Comparison of ENCODE assay signal across 8 mouse cellular contexts in genomic region chr16:4557949-4558348, GRCm38 (mm10). TPM values are rescaled to one million over a fixed set of nuclear protein-coding genes. Genes with fewer than 3 reads are reported as not detected.
DNase-seq lines count a peak whose midpoint lies in the region; ATAC-seq and TF ChIP-seq lines count a peak whose summit lies in the region.

No protein-coding gene starts in this region.

- no peak for TF ChIP-seq CTCF in liver, adult 2 months (IDR thresholded peaks at IDR 0.05; ENCODE audit: low read depth, low read length)

- H3K4me1 ChIP-seq in brown adipose tissue, adult 24 weeks (ENCODE audit: control insufficient read depth, insufficient read depth, insufficient read length, low read length), result no peaks in the 10 kb centered on the region
- peaks cover 33% of the 10 kb centered on the region for H3K4me1 ChIP-seq in forebrain, embryonic 10.5 days
- H3K4me1 ChIP-seq in heart, embryonic 14.5 days (ENCODE audit: control insufficient read depth in 2 of 2, insufficient read depth in 2 of 2, low read length in 2 of 2), result peaks cover 17 to 28% of the 10 kb centered on the region in 2 experiments
- H3K4me1 ChIP-seq in liver, adult 2 months (ENCODE audit: control insufficient read depth, insufficient read depth, low read length), result peaks cover 9% of the 10 kb centered on the region

- peak; percentile 61 for ATAC-seq in CD4-positive, CD25-positive, alpha-beta regulatory T cell, adult 4 months
- ATAC-seq in heart, embryonic 14.5 days (ENCODE audit: insufficient number of reproducible peaks, insufficient read depth, low FRiP score, low read depth), result peak; percentile 33; the same call in 1 of the 2 replicates
- ATAC-seq in monocyte, adult 5-6 weeks (replicated peaks; ENCODE audit: insufficient number of reproducible peaks, low FRiP score, low TSS enrichment, poor library complexity, severe bottlenecking), result peak; percentile 24; the same call in 1 of the 2 replicates

- H3K9ac ChIP-seq in heart, embryonic 14.5 days (ENCODE audit: low read length), result peak overlapping the region; percentile 82
- peak overlapping the region; percentile 69 for H3K9ac ChIP-seq in liver, adult 2 months (ENCODE audit: low read depth, low read length)

- peaks cover 10% of the 10 kb centered on the region; the same call in 1 of the 2 replicates for H3K79me2 ChIP-seq in liver, adult 2 months (ENCODE audit: control insufficient read depth, insufficient read depth, low read length)

- WGBS in forebrain, embryonic 10.5 days, result under 1% methylated on average over 19 of the region's 19 CpGs
- WGBS in heart, embryonic 14.5 days, result under 1% methylated on average over 19 of the region's 19 CpGs
- under 1% methylated on average over 19 of the region's 19 CpGs for WGBS in liver, adult 2 months

- H3K27ac ChIP-seq in brown adipose tissue, adult 24 weeks (replicated peaks; ENCODE audit: low read depth, low read length), result 0 out of 2 replicates have a peak overlapping the region, but pooled peaks have one; percentile 9
- peak overlapping the region; percentile 98 for H3K27ac ChIP-seq in forebrain, embryonic 10.5 days
- peak overlapping the region; percentile 86 to 89 for H3K27ac ChIP-seq in heart, embryonic 14.5 days (replicated peaks in 1 of 2; ENCODE audit: control insufficient read depth in 1 of 2, insufficient read depth in 1 of 2, low read depth in 2 of 2, low read length in 2 of 2)
- H3K27ac ChIP-seq in liver, adult 2 months (replicated peaks; ENCODE audit: insufficient read depth, low read depth, low read length), result peak overlapping the region; percentile 82

- peak; percentile 56 for DNase-seq in forebrain, embryonic 10.5 days (ENCODE audit: extremely low spot score, low spot score)
- DNase-seq in kidney, postnatal 10 days, result peak; percentile 82
- DNase-seq in liver, adult 2 months (ENCODE audit: extremely low read depth, low read depth, low spot score), result peak; percentile 77
- peak; percentile 68 to 84 for DNase-seq in spleen, postnatal 4 days (ENCODE audit: low spot score in 2 of 2)

- TF ChIP-seq POLR2A in liver, adult 2 months (IDR thresholded peaks at IDR 0.05; ENCODE audit: extremely low read depth, insufficient read depth, low read length), result peak; percentile 42; the same call in 1 of the 2 replicates

- H3K4me3 ChIP-seq in brown adipose tissue, adult 24 weeks (ENCODE audit: insufficient read depth, low read depth, low read length), result peak overlapping the region; percentile 65
- H3K4me3 ChIP-seq in forebrain, embryonic 10.5 days, result peak overlapping the region; percentile 90
- peak overlapping the region; percentile 57 to 97 for H3K4me3 ChIP-seq in heart, embryonic 14.5 days (ENCODE audit: control insufficient read depth in 1 of 2, insufficient read depth in 1 of 2, low read depth in 1 of 2, low read length in 2 of 2)
- H3K4me3 ChIP-seq in liver, adult 2 months (ENCODE audit: insufficient read depth, low read depth, low read length), result peak overlapping the region; percentile 70

- H3K27me3 ChIP-seq in forebrain, embryonic 10.5 days (ENCODE audit: poor library complexity, severe bottlenecking), result no peaks in the 10 kb centered on the region
- H3K27me3 ChIP-seq in heart, embryonic 14.5 days (ENCODE audit: control insufficient read depth, insufficient read depth, low read length), result no peaks in the 10 kb centered on the region
- H3K27me3 ChIP-seq in liver, adult 2 months (ENCODE audit: control insufficient read depth, insufficient read depth, low read length), result no peaks in the 10 kb centered on the region

- H3K9me3 ChIP-seq in forebrain, embryonic 10.5 days, result no peaks in the 10 kb centered on the region; the same call in 1 of the 2 replicates
- H3K9me3 ChIP-seq in heart, embryonic 14.5 days (ENCODE audit: control insufficient read depth, low read length), result 0 out of 2 replicates have a peak, but pooled peaks cover 3% of the 10 kb centered on the region

- peak overlapping the region; percentile 88 for H3K4me2 ChIP-seq in heart, embryonic 14.5 days (ENCODE audit: low read length)

- peaks cover 25% of the 10 kb centered on the region for H3K36me3 ChIP-seq in forebrain, embryonic 10.5 days (replicated peaks)
- no peaks in the 10 kb centered on the region for H3K36me3 ChIP-seq in heart, embryonic 14.5 days (ENCODE audit: control insufficient read depth, insufficient read depth, low read length)
- H3K36me3 ChIP-seq in liver, adult 2 months (ENCODE audit: control insufficient read depth, insufficient read depth, low read length), result no peaks in the 10 kb centered on the region

RNA-seq across cellular contexts. Expression of gene Tfap4, which starts 1.7 kb away (rescaled TPM):
- polyA plus RNA-seq in CD4-positive, CD25-positive, alpha-beta regulatory T cell, adult 4 months (2017; shearing (Covaris generic)), result 1 to 10 TPM; 6.5 to 7.3 TPM
- polyA plus RNA-seq in brown adipose tissue, adult 24 weeks (2012; ENCODE audit: insufficient read depth, insufficient read length, missing spikeins), result 3.2 and 3.3 TPM in 2 replicates
- polyA plus RNA-seq in forebrain, embryonic 10.5 days (2016; fragmentation: Nextera tagmentation; extraction: Ambion mirVana), result 32.0 and 37.5 TPM in 2 replicates
- 2.5 and 4.1 TPM in 2 replicates for polyA plus RNA-seq in heart, embryonic 14.5 days (2014; fragmentation: Nextera tagmentation; extraction: Ambion mirVana)
- 3.2 and 3.8 TPM in 2 replicates for total RNA-seq in liver, adult 2 months (2014; rRNA removed)
- polyA plus RNA-seq in liver, adult 2 months (2012; rRNA removed), result 2.5 and 2.8 TPM in 2 replicates
- 2.7 to 14.0 TPM (median 4.0 TPM) in 3 replicates for total RNA-seq in monocyte, adult 5-6 weeks (2017)

RNA-seq across cellular contexts. Expression of gene Srl, which starts 16.3 kb away (rescaled TPM):
- polyA plus RNA-seq in CD4-positive, CD25-positive, alpha-beta regulatory T cell, adult 4 months (2017; shearing (Covaris generic)), result under 1 TPM; 0.42 to 0.97 TPM
- 17.3 and 26.8 TPM in 2 replicates for polyA plus RNA-seq in brown adipose tissue, adult 24 weeks (2012; ENCODE audit: insufficient read depth, insufficient read length, missing spikeins)
- 23.8 and 29.4 TPM in 2 replicates for polyA plus RNA-seq in forebrain, embryonic 10.5 days (2016; fragmentation: Nextera tagmentation; extraction: Ambion mirVana)
- 259 and 288 TPM in 2 replicates for polyA plus RNA-seq in heart, embryonic 14.5 days (2014; fragmentation: Nextera tagmentation; extraction: Ambion mirVana)
- total RNA-seq in liver, adult 2 months (2014; rRNA removed), result 2.1 and 2.7 TPM in 2 replicates
- polyA plus RNA-seq in liver, adult 2 months (2012; rRNA removed), result 0.50 and 0.66 TPM in 2 replicates
- 0.29 to 0.38 TPM in 2 of 3 replicates, not detected in the other for total RNA-seq in monocyte, adult 5-6 weeks (2017)

RNA-seq across cellular contexts. Expression of gene Glis2, which starts 36.6 kb away (rescaled TPM):
- polyA plus RNA-seq in CD4-positive, CD25-positive, alpha-beta regulatory T cell, adult 4 months (2017; shearing (Covaris generic)), result under 1 TPM in 1 of 2 experiments, not detected in 1; 0.73 TPM
- 2.9 and 5.7 TPM in 2 replicates for polyA plus RNA-seq in brown adipose tissue, adult 24 weeks (2012; ENCODE audit: insufficient read depth, insufficient read length, missing spikeins)
- polyA plus RNA-seq in forebrain, embryonic 10.5 days (2016; fragmentation: Nextera tagmentation; extraction: Ambion mirVana), result 22.5 and 23.2 TPM in 2 replicates
- polyA plus RNA-seq in heart, embryonic 14.5 days (2014; fragmentation: Nextera tagmentation; extraction: Ambion mirVana), result 17.8 and 21.4 TPM in 2 replicates
- 0.47 and 0.55 TPM in 2 replicates for total RNA-seq in liver, adult 2 months (2014; rRNA removed)
- polyA plus RNA-seq in liver, adult 2 months (2012; rRNA removed), result 1.7 and 2.5 TPM in 2 replicates
- total RNA-seq in monocyte, adult 5-6 weeks (2017), result 0.19 to 0.76 TPM (median 0.64 TPM) in 3 replicates

Comparison
In these comparisons a context has a peak if more than half of its experiments do, and no peak if none do; other contexts are left out.
1. Peak in every context shown above with its lines: DNase-seq, ATAC-seq, H3K4me3 ChIP-seq and H3K27ac ChIP-seq.
2. H3K27ac ChIP-seq: peak in every context shown above with its lines; median percentile 98 in forebrain, embryonic 10.5 days; 88 in heart, embryonic 14.5 days; 82 in liver, adult 2 months; 9 in brown adipose tissue, adult 24 weeks.